Mouse (Mus musculus) hindbrain, embryonic 10.5 days (tissue): ENCODE measurements at regions not wholly inside any gene's neighbourhood (a gene's known extent, or its start where the extent isn't known, plus 50 kb on each side); places are given as distances from the start of the nearest gene placed in this dataset.
A peak's percentile ranks its signal among the peaks of the same experiment; 100 is the strongest.
"Not testable (repeated sequence)": the region's sequence is repeated elsewhere in the genome, so short reads cannot be mapped to it uniquely, and the experiment has no call there.

Source experiments
- DNase-seq: peaks from one replicate; pipeline ENCODE4 v3.0.0-alpha.2; 2017; ENCODE audit warnings: low spot score
- H3K27ac ChIP-seq: fragments of 300-500 bp; sonication (generic); 2 replicates; pipeline ENCODE4 v1.5.1; 2016; ENCODE audit warnings: mild to moderate bottlenecking, moderate library complexity
- H3K27me3 ChIP-seq: fragments of 300-500 bp; sonication (generic); 2 replicates; pipeline ENCODE4 v1.6.1; 2016; ENCODE audit warnings: mild to moderate bottlenecking; ENCODE audit not compliant: poor library complexity, insufficient read depth, severe bottlenecking
- H3K36me3 ChIP-seq: fragments of 300-500 bp; sonication (generic); 2 replicates; pipeline ENCODE4 v1.6.1; 2016; ENCODE audit warnings: mild to moderate bottlenecking, moderate library complexity
- H3K4me1 ChIP-seq: fragments of 300-500 bp; sonication (generic); replicated peaks from 2 replicates; pipeline ENCODE4 v1.6.1; 2016; ENCODE audit warnings: mild to moderate bottlenecking
- H3K4me3 ChIP-seq: fragments of 300-500 bp; sonication (generic); 2 replicates; pipeline ENCODE4 v1.5.1; 2016; ENCODE audit warnings: mild to moderate bottlenecking, moderate library complexity
- H3K9me3 ChIP-seq: fragments of 300-500 bp; sonication (generic); 2 replicates; pipeline ENCODE4 v1.6.1; 2016; ENCODE audit warnings: mild to moderate bottlenecking, moderate library complexity
- WGBS: fragments of 180-500 bp; shearing (Covaris S2); methylation state at CpG from one replicate; pipeline ENCODE4 v1.1.7; 2016; 5-methylcytosine and 5-hydroxymethylcytosine counted together

DNA sequence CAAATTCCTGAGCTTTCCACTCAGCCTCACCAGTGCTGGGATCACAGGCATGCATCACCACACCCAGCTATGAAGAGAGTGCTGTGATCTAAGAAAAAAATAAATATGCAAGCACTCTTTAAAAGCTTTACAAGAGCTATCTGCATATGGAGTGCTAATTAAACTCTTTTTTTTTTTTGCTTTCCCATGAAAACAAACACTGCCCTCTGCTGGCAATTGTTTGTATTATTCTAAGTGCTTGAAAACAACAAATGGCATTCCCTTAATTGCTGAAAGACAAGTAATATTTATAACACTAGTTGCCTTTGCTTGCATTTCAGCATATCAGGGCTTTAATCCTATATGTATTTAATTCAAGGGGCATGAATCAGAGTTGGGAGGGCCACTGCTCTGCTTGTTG, 91.8 kb downstream of the 5730507C01Rik start:
- not testable (repeated sequence) for H3K27me3 ChIP-seq, H3K36me3 ChIP-seq, DNase-seq, H3K27ac ChIP-seq, H3K4me1 ChIP-seq, H3K9me3 ChIP-seq, H3K4me3 ChIP-seq

DNA sequence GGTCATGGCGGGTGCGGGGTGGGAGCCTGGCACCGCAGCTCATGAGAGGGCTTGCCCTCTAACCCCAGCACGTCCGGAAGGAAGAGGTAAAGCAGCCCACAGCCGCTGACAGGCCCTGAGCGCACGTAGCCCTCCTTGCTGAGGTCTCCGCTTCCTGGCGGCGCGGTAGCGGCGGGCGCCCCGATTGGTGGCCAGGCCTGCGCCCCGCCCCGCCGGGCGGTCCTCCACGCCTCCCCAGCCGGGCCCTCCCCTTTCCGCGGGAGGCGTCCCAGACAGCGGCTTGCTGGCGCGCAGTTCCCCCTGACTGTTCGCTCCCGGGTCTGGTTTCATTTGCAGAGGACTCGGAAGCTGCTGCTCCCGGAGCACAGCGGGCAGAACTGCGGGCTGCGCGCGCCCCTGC, 95.5 kb downstream of the 5730507C01Rik start:
- H3K9me3 ChIP-seq = peaks cover 24% of the 10 kb centered on the region
- peak overlapping the region; percentile 70 for H3K4me3 ChIP-seq
- no peaks in the 10 kb centered on the region for H3K4me1 ChIP-seq
- peaks cover 6% of the 10 kb centered on the region; the same call in 1 of the 2 replicates for H3K36me3 ChIP-seq
- H3K27ac ChIP-seq = peak overlapping the region; percentile 90
- no peaks in the 10 kb centered on the region for H3K27me3 ChIP-seq
- DNase-seq = peak; percentile 85
- WGBS = under 1% methylated on average over 38 of the region's 38 CpGs

DNA sequence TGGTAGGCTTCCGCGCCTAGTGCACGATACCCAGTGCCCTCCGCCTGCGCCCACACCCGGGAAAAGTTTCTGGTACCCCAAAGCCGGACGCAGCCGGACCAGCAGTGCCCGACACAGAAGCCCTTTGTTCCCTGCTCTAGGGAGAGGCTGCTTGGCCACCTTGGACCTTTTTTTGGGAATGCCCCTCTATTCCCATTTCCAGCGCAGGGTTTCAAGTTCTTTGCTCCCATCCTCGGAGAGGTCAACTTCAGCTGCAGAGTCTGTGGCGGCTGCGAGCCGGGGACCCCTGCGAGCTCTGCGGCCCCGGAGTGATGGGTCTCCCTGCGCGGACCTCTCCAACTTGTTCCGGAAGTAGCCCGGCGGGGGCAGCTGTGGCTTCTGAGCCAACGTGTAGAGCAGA, 96.3 kb downstream of the 5730507C01Rik start:
- H3K36me3 ChIP-seq, H3K27me3 ChIP-seq, H3K4me1 ChIP-seq: not testable (repeated sequence)
- WGBS = 5% methylated on average over 24 of the region's 24 CpGs
- peak overlapping the region; percentile 90 for H3K27ac ChIP-seq
- peak; percentile 20 for DNase-seq
- peaks cover 32% of the 10 kb centered on the region for H3K9me3 ChIP-seq
- peak overlapping the region; percentile 70 for H3K4me3 ChIP-seq
